Mouse (Mus musculus) neural tube, embryonic 11.5 days (tissue): ENCODE measurements around the gene Otub2. TPM values are rescaled to one million over a fixed set of nuclear protein-coding genes. Genes with fewer than 3 reads are reported as not detected.

Experiments used
- ATAC-seq: fragments of 200-750 bp; cut with Nextera tagmentation; 2 replicates; pipeline ENCODE4 v1.8.0; 2017; ENCODE audit warnings: moderate number of reproducible peaks, mild to moderate bottlenecking, moderate TSS enrichment, moderate library complexity; ENCODE audit not compliant: insufficient read depth, low FRiP score, low TSS enrichment
- DNase-seq: peaks from one replicate; pipeline ENCODE4 v3.0.0-alpha.2; 2015; ENCODE audit warnings: low spot score
- H3K27ac ChIP-seq: fragments of 300-500 bp; sonication (generic); 2 replicates; pipeline ENCODE4 v1.5.1; 2014; ENCODE audit warnings: low read depth, mild to moderate bottlenecking, low read length
- H3K27me3 ChIP-seq: fragments of 300-500 bp; sonication (generic); 2 replicates; pipeline ENCODE4 v1.6.1; 2014; ENCODE audit warnings: mild to moderate bottlenecking, low read length, mixed read lengths; ENCODE audit not compliant: control insufficient read depth, insufficient read depth
- H3K36me3 ChIP-seq: fragments of 300-500 bp; sonication (generic); 2 replicates; pipeline ENCODE4 v1.6.1; 2014; ENCODE audit warnings: mild to moderate bottlenecking, low read length, moderate library complexity, mixed read lengths; ENCODE audit not compliant: control insufficient read depth, insufficient read depth
- H3K4me1 ChIP-seq: fragments of 300-500 bp; sonication (generic); 2 replicates; pipeline ENCODE4 v1.6.1; 2014; ENCODE audit warnings: low read length, mixed read lengths; ENCODE audit not compliant: control insufficient read depth, insufficient read depth
- H3K4me2 ChIP-seq: fragments of 300-500 bp; sonication (generic); 2 replicates; pipeline ENCODE4 v1.6.1; 2014; ENCODE audit warnings: low read depth, mild to moderate bottlenecking, moderate library complexity
- H3K4me3 ChIP-seq: fragments of 300-500 bp; sonication (generic); 2 replicates; pipeline ENCODE4 v1.5.1; 2014; ENCODE audit warnings: low read depth, low read length
- H3K9ac ChIP-seq: fragments of 300-500 bp; sonication (generic); 2 replicates; pipeline ENCODE4 v1.6.1; 2014; ENCODE audit warnings: mild to moderate bottlenecking, low read length
- H3K9me3 ChIP-seq: fragments of 300-500 bp; sonication (generic); 2 replicates; pipeline ENCODE4 v1.6.1; 2016; ENCODE audit warnings: low read length; ENCODE audit not compliant: control insufficient read depth
- WGBS: fragments of 180-500 bp; shearing (Covaris S2); extraction: QIAGEN DNeasy Blood & Tissue Kit; methylation state at CpG from one replicate; pipeline ENCODE4 v1.1.7; 2014; 5-methylcytosine and 5-hydroxymethylcytosine counted together
- polyA plus RNA-seq: library from polyadenylated mRNA; unstranded; fragments of >200 nt; fragmentation: Nextera tagmentation; extraction: Ambion mirVana; gene quantifications from 2 replicates; pipeline ENCODE4 v1.2.1, GENCODE M21; 2014

Otub2 gene
- polyA plus RNA-seq, 1 experiment from 2014 or later, result 20.3 TPM

- no peaks in the 10 kb centered on the region for H3K27me3 ChIP-seq
- H3K4me1 ChIP-seq, result peaks cover 4% of the 10 kb centered on the region; the same call in 1 of the 2 replicates
- H3K36me3 ChIP-seq, result no peaks in the 10 kb centered on the region
- peak overlapping the region; percentile 71 for H3K4me3 ChIP-seq
- H3K9ac ChIP-seq, result peak overlapping the region; percentile 86
- ATAC-seq (no peak; the same call in 1 of the 2 replicates), DNase-seq (no peak)
- H3K9me3 ChIP-seq, result no peaks in the 10 kb centered on the region
- peak overlapping the region; percentile 73 for H3K4me2 ChIP-seq
- no peak overlapping the region for H3K27ac ChIP-seq
- 63% methylated on average over 2 of the region's 2 CpGs for WGBS
Measured at GRCm38 (mm10) chr12:103389348-103389727, 856 bp downstream of the Otub2 start.

- H3K9ac ChIP-seq, result no peak overlapping the region
- no peak for DNase-seq
- no peak overlapping the region for H3K4me2 ChIP-seq
- no peak overlapping the region for H3K27ac ChIP-seq
- H3K9me3 ChIP-seq, result no peaks in the 10 kb centered on the region
- no peaks in the 10 kb centered on the region for H3K36me3 ChIP-seq
- WGBS, result 84% methylated on average over 4 of the region's 4 CpGs
- H3K4me3 ChIP-seq, result no peak overlapping the region
- no peaks in the 10 kb centered on the region for H3K27me3 ChIP-seq
- H3K4me1 ChIP-seq, result peaks cover 4% of the 10 kb centered on the region; the same call in 1 of the 2 replicates
- ATAC-seq, result no peak
Measured at GRCm38 (mm10) chr12:103389982-103390381, 1.5 kb downstream of the Otub2 start.

- H3K36me3 ChIP-seq, result no peaks in the 10 kb centered on the region
- DNase-seq, result no peak
- no peak overlapping the region for H3K4me3 ChIP-seq
- ATAC-seq, result no peak
- H3K9me3 ChIP-seq, result no peaks in the 10 kb centered on the region
- H3K4me2 ChIP-seq, result no peak overlapping the region
- H3K27me3 ChIP-seq, result no peaks in the 10 kb centered on the region
- no peak overlapping the region for H3K27ac ChIP-seq
- no peak overlapping the region for H3K9ac ChIP-seq
- peaks cover 4% of the 10 kb centered on the region; the same call in 1 of the 2 replicates for H3K4me1 ChIP-seq
- WGBS, result 80% methylated on average over 7 of the region's 7 CpGs
Measured at GRCm38 (mm10) chr12:103391098-103391497, 2.6 kb downstream of the Otub2 start.

- ATAC-seq (no peak), DNase-seq (no peak)
- Histone ChIP-seq H3K27ac (no peak overlapping the region), H3K27me3 (no peaks in the 10 kb centered on the region), H3K4me3 (no peak overlapping the region), H3K9me3 (no peaks in the 10 kb centered on the region), H3K4me2 (no peak overlapping the region), H3K9ac (no peak overlapping the region), H3K36me3 (no peaks in the 10 kb centered on the region), H3K4me1 (peaks cover 4% of the 10 kb centered on the region; the same call in 1 of the 2 replicates)
- WGBS, result 66% methylated on average over 6 of the region's 6 CpGs
Measured at GRCm38 (mm10) chr12:103393528-103393927, 5.0 kb downstream of the Otub2 start.

GRCm38 (mm10) chr12:103395486-103396275 is 7.2 kb downstream of the Otub2 start:
- Histone ChIP-seq H3K4me1 (no peaks in the 10 kb centered on the region), H3K9me3 (no peaks in the 10 kb centered on the region), H3K4me2 (no peak overlapping the region), H3K27me3 (no peaks in the 10 kb centered on the region), H3K4me3 (no peak overlapping the region), H3K27ac (no peak overlapping the region), H3K9ac (no peak overlapping the region), H3K36me3 (no peaks in the 10 kb centered on the region)
- no peak for ATAC-seq
- 79% methylated on average over 12 of the region's 12 CpGs for WGBS
- no peak for DNase-seq

- DNase-seq (no peak), ATAC-seq (no peak)
- H3K27me3 ChIP-seq, result no peaks in the 10 kb centered on the region
- WGBS, result 87% methylated on average over 7 of the region's 7 CpGs
- no peak overlapping the region for H3K4me3 ChIP-seq
- H3K4me2 ChIP-seq, result no peak overlapping the region
- H3K4me1 ChIP-seq, result no peaks in the 10 kb centered on the region
- no peaks in the 10 kb centered on the region for H3K9me3 ChIP-seq
- H3K36me3 ChIP-seq, result no peaks in the 10 kb centered on the region
- no peak overlapping the region for H3K9ac ChIP-seq
- H3K27ac ChIP-seq, result no peak overlapping the region
Measured at GRCm38 (mm10) chr12:103396751-103397150, 8.3 kb downstream of the Otub2 start.

- Histone ChIP-seq H3K4me3 (no peak overlapping the region), H3K36me3 (peaks cover 4% of the 10 kb centered on the region; the same call in 1 of the 2 replicates), H3K9ac (no peak overlapping the region), H3K4me2 (no peak overlapping the region), H3K9me3 (no peaks in the 10 kb centered on the region), H3K4me1 (no peaks in the 10 kb centered on the region), H3K27ac (no peak overlapping the region), H3K27me3 (no peaks in the 10 kb centered on the region)
- DNase-seq, result no peak
- WGBS, result 86% methylated on average over 18 of the region's 18 CpGs
- no peak for ATAC-seq
Measured at GRCm38 (mm10) chr12:103404131-103404530, 15.6 kb downstream of the Otub2 start.

GRCm38 (mm10) chr12:103407720-103408119 is 19.2 kb downstream of the Otub2 start, which contains the start of gene 9330161L09Rik:
9330161L09Rik (minus strand) TSS chr12:103407820.
- H3K4me2 ChIP-seq, result no peak within 1 kb of the TSS
- ATAC-seq (no peak), DNase-seq (no peak)
- H3K27me3 ChIP-seq, result no peaks in the 10 kb centered on the region
- no peak within 1 kb of the TSS for H3K27ac ChIP-seq
- 95% methylated on average over 4 of the region's 4 CpGs for WGBS
- peaks cover 5% of the 10 kb centered on the region; the same call in 1 of the 2 replicates for H3K36me3 ChIP-seq
- H3K9me3 ChIP-seq, result no peaks in the 10 kb centered on the region
- no peak within 1 kb of the TSS for H3K9ac ChIP-seq
- no peak within 1 kb of the TSS for H3K4me3 ChIP-seq
- H3K4me1 ChIP-seq, result no peaks in the 10 kb centered on the region

GRCm38 (mm10) chr12:103408144-103408543 is 19.7 kb downstream of the Otub2 start:
- ATAC-seq, result no peak
- peaks cover 6% of the 10 kb centered on the region for H3K36me3 ChIP-seq

More at GRCm38 (mm10) chr12:103408144-103408543, 19.7 kb downstream of the Otub2 start:
- Histone ChIP-seq H3K4me1 (no peaks in the 10 kb centered on the region), H3K4me3 (no peak overlapping the region), H3K27ac (no peak overlapping the region), H3K4me2 (no peak overlapping the region), H3K9me3 (no peaks in the 10 kb centered on the region), H3K9ac (no peak overlapping the region), H3K27me3 (no peaks in the 10 kb centered on the region)
- DNase-seq, result no peak
- WGBS, result 96% methylated on average over 10 of the region's 10 CpGs
